Mouse (Mus musculus): Measurements from ENCODE around the gene Ifitm7.

DNA sequence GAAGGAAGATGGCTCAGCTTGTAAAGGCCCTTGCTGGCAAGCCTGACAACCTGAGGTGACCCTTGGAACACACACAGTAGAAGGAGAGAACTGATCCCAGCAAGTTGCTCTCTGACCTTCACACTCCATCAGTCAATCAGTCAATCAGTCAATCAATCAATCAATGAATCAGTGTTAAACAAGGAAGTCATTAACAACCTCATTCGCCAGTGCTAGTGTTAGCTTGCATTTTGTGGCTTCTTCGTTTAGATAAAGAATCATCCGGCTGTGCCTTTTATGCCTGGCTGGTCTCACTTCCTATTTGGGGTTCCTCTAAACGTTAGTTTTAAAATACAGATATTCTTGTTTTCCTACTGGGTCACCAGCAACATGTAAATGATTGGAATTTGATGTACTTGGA lies 42.5 kb downstream of the Ifitm7 start:
- TF ChIP-seq CTCF (IDR thresholded peaks at IDR 0.05; ENCODE audit: borderline replicate concordance, insufficient read depth, low read length) (no peak), POLR2A (IDR thresholded peaks at IDR 0.05; ENCODE audit: low read depth, low read length) (no peak)
